Mouse (Mus musculus) hematopoietic multipotent progenitor cell, adult 10-12 weeks (in vitro differentiated cells): ENCODE measurements around the gene 1700017N19Rik. TPM values are rescaled to one million over a fixed set of nuclear protein-coding genes. Genes with fewer than 3 reads are reported as not detected.

Source experiments
- polyA plus RNA-seq: library from polyadenylated mRNA; stranded (reverse); fragments of >175 nt; gene quantifications from 2 replicates; pipeline ENCODE4 v1.2.3, GENCODE M21; 2012; ENCODE audit warnings: low replicate concordance

1700017N19Rik gene
- not detected in 2 replicates for polyA plus RNA-seq

GRCm38 (mm10) chr10:100590323-100590722, at the start of gene 1700017N19Rik, which contains the start of gene 4930430F08Rik:
Gene 1700017N19Rik, plus strand, starts transcription at chr10:100590484.
Gene 4930430F08Rik, minus strand, starts transcription at chr10:100590423.

Other genes starting within 250 kb of the 1700017N19Rik start
- not detected in 2 replicates for gene Gm4302, start 249.6 kb upstream of the 1700017N19Rik start, polyA plus RNA-seq
- not detected in 2 replicates for gene Gm4303, start 244.5 kb upstream of the 1700017N19Rik start, polyA plus RNA-seq
- not detected in 2 replicates for gene Gm4305, start 239.4 kb upstream of the 1700017N19Rik start, polyA plus RNA-seq
- not detected in 2 replicates for gene Gm4307, start 229.1 kb upstream of the 1700017N19Rik start, polyA plus RNA-seq
- not detected in 2 replicates for gene Gm4312, start 207.9 kb upstream of the 1700017N19Rik start, polyA plus RNA-seq
- 0.24 and 2.6 TPM in 2 replicates for gene Tmtc3, start 103.1 kb upstream of the 1700017N19Rik start, polyA plus RNA-seq
- 0.16 and 0.31 TPM in 2 replicates for gene Cep290, start 102.9 kb upstream of the 1700017N19Rik start, polyA plus RNA-seq
- 2.0 and 4.2 TPM in 2 replicates for gene 4930430F08Rik, start 61 bp upstream of the 1700017N19Rik start, polyA plus RNA-seq